Mouse (Mus musculus): ENCODE results near the gene Gabbr2.

- TF ChIP-seq EP300 (IDR thresholded peaks at IDR 0.05; ENCODE audit: low read length) (no peak), CHD2 (IDR thresholded peaks at IDR 0.05; ENCODE audit: low read length) (no peak)
Measured at GRCm38 (mm10) chr4:46758340-46759041, 233.2 kb downstream of the Gabbr2 start.
